Mouse (Mus musculus) MEL (cell line): ENCODE measurements around the gene Bcas3. TPM values are rescaled to one million over a fixed set of nuclear protein-coding genes. Genes with fewer than 3 reads are reported as not detected.

ENCODE experiments used
- DNase-seq: peaks from one replicate; pipeline ENCODE4 v3.0.0; 2011; ENCODE audit warnings: low read depth, low spot score
- H3K27ac ChIP-seq: 2 replicates; pipeline ENCODE4 v1.5.1; 2012; ENCODE audit warnings: low read depth, mild to moderate bottlenecking, control low read depth, low read length, moderate library complexity; ENCODE audit not compliant: control insufficient read depth
- H3K27me3 ChIP-seq, 2 experiments: fragments of 150-350 bp in 1 of 2; sonication (generic) in 1 of 2; 2 replicates each; pipeline ENCODE4 v1.6.1; 2012; ENCODE audit warnings: low read length in 2 of 2, mild to moderate bottlenecking in 2 of 2, improper control_type of control experiment in 1 of 2, moderate library complexity in 1 of 2; ENCODE audit not compliant: insufficient read depth in 2 of 2, control insufficient read depth in 1 of 2
- H3K36me3 ChIP-seq, 2 experiments: 2 replicates each; pipeline ENCODE4 v1.6.1; 2012 to 2014; ENCODE audit warnings: low read length in 2 of 2, improper control_type of control experiment in 1 of 2, inconsistent platforms in 1 of 2, mild to moderate bottlenecking in 1 of 2; ENCODE audit not compliant: insufficient read depth in 2 of 2, control insufficient read depth in 1 of 2
- H3K4me1 ChIP-seq, 2 experiments: fragments of 150-350 bp in 1 of 2; sonication (generic) in 1 of 2; 2 replicates each; pipeline ENCODE4 v1.6.1; 2012; ENCODE audit warnings: low read length in 2 of 2, improper control_type of control experiment in 1 of 2, mild to moderate bottlenecking in 1 of 2; ENCODE audit not compliant: insufficient read depth in 2 of 2, control insufficient read depth in 1 of 2
- H3K4me3 ChIP-seq, 2 experiments: fragments of 150-350 bp in 1 of 2; sonication (generic) in 1 of 2; 2 replicates each; pipeline ENCODE4 v1.5.1; 2012; ENCODE audit warnings: low read depth in 2 of 2, low read length in 2 of 2, mild to moderate bottlenecking in 2 of 2, moderate library complexity in 2 of 2, control low read depth in 1 of 2, improper control_type of control experiment in 1 of 2; ENCODE audit not compliant: control insufficient read depth in 1 of 2, insufficient read depth in 1 of 2
- H3K79me2 ChIP-seq: 2 replicates; pipeline ENCODE4 v1.6.1; 2012; ENCODE audit warnings: mild to moderate bottlenecking, low read length, moderate library complexity; ENCODE audit not compliant: control insufficient read depth, poor library complexity, insufficient read depth
- H3K9ac ChIP-seq: 2 replicates; pipeline ENCODE4 v1.6.1; 2012; ENCODE audit warnings: low read depth, mild to moderate bottlenecking, control low read depth, low read length, moderate library complexity; ENCODE audit not compliant: control insufficient read depth, poor library complexity, severe bottlenecking
- H3K9me3 ChIP-seq: fragments of 150-350 bp; sonication (generic); replicated peaks from 2 replicates; pipeline ENCODE4 v1.6.1; 2012; ENCODE audit warnings: mild to moderate bottlenecking, low read length, improper control_type of control experiment, moderate library complexity; ENCODE audit not compliant: insufficient read depth
- CHD1 ChIP-seq: IDR thresholded peaks from 2 replicates; pipeline ENCODE4 v1.6.1; 2012; ENCODE audit warnings: low read depth, mild to moderate bottlenecking, inconsistent platforms, low read length, improper control_type of control experiment
- CTCF ChIP-seq, 3 experiments: IDR thresholded peaks in 2 of 3; conservative IDR thresholded peaks in 1 of 3; 2 replicates each; pipeline ENCODE4 v1.5.1; 2011 to 2012; ENCODE audit warnings: low read length in 3 of 3, low read depth in 2 of 3, mild to moderate bottlenecking in 2 of 3, improper control_type of control experiment in 1 of 3, inconsistent platforms in 1 of 3, mixed read lengths in 1 of 3, moderate library complexity in 1 of 3; ENCODE audit not compliant: control insufficient read depth in 1 of 3, insufficient read depth in 1 of 3, poor library complexity in 1 of 3, severe bottlenecking in 1 of 3
- ELF1 ChIP-seq: IDR thresholded peaks from 2 replicates; pipeline ENCODE4 v1.6.1; 2014; ENCODE audit warnings: low read depth, mild to moderate bottlenecking, inconsistent platforms, low read length, improper control_type of control experiment, moderate library complexity
- EP300 ChIP-seq, 2 experiments: IDR thresholded peaks; 2 replicates each; pipeline ENCODE4 v1.6.1; 2011; ENCODE audit warnings: improper control_type of control experiment in 2 of 2, low read length in 2 of 2, low read depth in 1 of 2, mild to moderate bottlenecking in 1 of 2
- ETS1 ChIP-seq: IDR thresholded peaks from 2 replicates; pipeline ENCODE4 v1.6.1; 2012; ENCODE audit warnings: low read depth, mild to moderate bottlenecking, inconsistent platforms, low read length, improper control_type of control experiment, moderate library complexity
- JUND ChIP-seq: IDR thresholded peaks from 2 replicates; pipeline ENCODE4 v1.6.1; 2011; ENCODE audit warnings: low read depth, mild to moderate bottlenecking, improper control_type of control experiment, low read length
- KAT2A ChIP-seq: conservative IDR thresholded peaks from 2 replicates; pipeline ENCODE4 v1.6.1; 2012; ENCODE audit warnings: low read depth, low read length, improper control_type of control experiment, inconsistent platforms
- MAZ ChIP-seq: IDR thresholded peaks from 2 replicates; pipeline ENCODE4 v1.6.1; 2012; ENCODE audit warnings: low read depth, mild to moderate bottlenecking, inconsistent platforms, low read length, improper control_type of control experiment
- MYC ChIP-seq: IDR thresholded peaks from 2 replicates; pipeline ENCODE4 v1.6.1; 2011; ENCODE audit warnings: low read depth, mild to moderate bottlenecking, low read length, improper control_type of control experiment, moderate library complexity
- NELFE ChIP-seq: IDR thresholded peaks from 2 replicates; pipeline ENCODE4 v1.6.1; 2011; ENCODE audit warnings: low read depth, low read length, improper control_type of control experiment
- NRF1 ChIP-seq: IDR thresholded peaks from 2 replicates; pipeline ENCODE4 v1.6.1; 2014; ENCODE audit warnings: low read depth, mild to moderate bottlenecking, inconsistent platforms, low read length, improper control_type of control experiment, moderate library complexity; ENCODE audit not compliant: poor library complexity, insufficient read depth, severe bottlenecking
- POLR2AphosphoS2 ChIP-seq: IDR thresholded peaks from 2 replicates; pipeline ENCODE4 v1.6.1; 2011; ENCODE audit warnings: low read length, improper control_type of control experiment
- SMC3 ChIP-seq: IDR thresholded peaks from 2 replicates; pipeline ENCODE4 v1.6.1; 2011; ENCODE audit warnings: low read depth, low read length, improper control_type of control experiment
- TCF12 ChIP-seq: IDR thresholded peaks from 2 replicates; pipeline ENCODE4 v1.6.1; 2014; ENCODE audit warnings: low read depth, mild to moderate bottlenecking, inconsistent platforms, low read length, improper control_type of control experiment, moderate library complexity
- ZNF384 ChIP-seq: IDR thresholded peaks from 2 replicates; pipeline ENCODE4 v1.6.1; 2012; ENCODE audit warnings: low read depth, mild to moderate bottlenecking, inconsistent platforms, low read length, improper control_type of control experiment
- polyA plus RNA-seq, 2 experiments: library from polyadenylated mRNA; stranded (reverse) in 1 of 2; unstranded in 1 of 2; fragments of >175 nt in 1 of 2; fragments of >200 nt in 1 of 2; gene quantifications; 2 replicates each; pipeline versions ENCODE4 v1.2.1 to v1.2.4; 2012; ENCODE audit warnings: low replicate concordance in 2 of 2, low read depth in 1 of 2; ENCODE audit not compliant: insufficient read length in 2 of 2, insufficient read depth in 1 of 2, missing spikeins in 1 of 2
- total RNA-seq: library from RNA; depleted of rRNA; stranded (reverse); fragments of 300-350 nt; gene quantifications from 2 replicates; pipeline ENCODE4 v1.2.3, GENCODE M21; 2012

The Bcas3 gene
- total and polyA plus RNA-seq, 3 experiments: 8.6 to 14.7 TPM; not detected in 1

DNA sequence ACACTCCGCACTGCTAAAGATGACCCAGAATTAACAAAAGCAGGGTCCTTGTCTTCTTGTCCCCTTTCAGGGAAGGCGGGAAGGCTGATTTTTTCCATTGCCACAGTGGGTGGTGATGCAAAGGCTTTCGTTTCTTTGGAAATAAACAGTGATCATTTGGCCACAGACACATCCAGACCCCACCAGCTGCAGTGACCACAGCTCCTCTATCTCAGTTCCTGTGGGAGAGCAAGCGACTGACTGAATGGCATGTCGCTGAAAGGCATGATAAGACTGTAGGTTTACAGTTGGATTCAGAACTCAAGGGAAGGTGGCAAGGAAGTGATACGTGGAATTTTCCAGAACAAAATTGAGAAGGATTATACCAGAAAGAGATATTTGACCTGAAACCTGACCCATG, 371.2 kb downstream of the Bcas3 start:
- no peak for DNase-seq
- H3K9ac ChIP-seq: no peak overlapping the region
- H3K9me3 ChIP-seq: no peaks in the 10 kb centered on the region
- no peak overlapping the region for H3K4me3 ChIP-seq
- no peak overlapping the region for H3K27ac ChIP-seq
- no peaks in the 10 kb centered on the region for H3K27me3 ChIP-seq
- H3K4me1 ChIP-seq: peaks cover 0 to 6% of the 10 kb centered on the region in 2 experiments; a peak in 1 of 4 replicates
- H3K79me2 ChIP-seq: no peaks in the 10 kb centered on the region
- no peak for TF ChIP-seq CHD1
- TF ChIP-seq TCF12: no peak
- H3K36me3 ChIP-seq: no peaks in the 10 kb centered on the region; a peak in 1 of 4 replicates

DNA sequence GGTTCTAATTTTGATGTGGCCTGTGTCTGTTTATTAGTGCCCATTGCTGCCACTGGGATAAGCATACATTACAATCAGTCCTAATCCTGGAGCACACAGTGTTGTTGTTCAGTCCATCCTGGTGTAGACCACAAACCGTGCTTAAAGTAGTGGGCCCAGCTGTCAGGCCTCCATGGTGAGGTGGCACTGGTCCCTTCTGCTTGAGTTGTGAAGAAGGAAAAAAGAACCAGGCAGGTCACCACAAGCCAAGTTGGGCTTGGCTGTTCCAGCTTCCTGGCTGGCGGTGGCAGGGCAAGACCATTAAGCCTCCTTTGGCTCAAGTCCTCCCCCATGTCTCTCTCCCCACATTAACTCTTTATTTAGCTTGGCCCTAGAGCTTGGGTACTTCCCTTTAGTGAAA, 376.8 kb downstream of the Bcas3 start:
- Histone ChIP-seq H3K9ac (no peak overlapping the region), H3K79me2 (no peaks in the 10 kb centered on the region), H3K36me3 (no peaks in the 10 kb centered on the region), H3K27ac (no peak overlapping the region), H3K4me1 (no peaks in the 10 kb centered on the region), H3K4me3 (no peak overlapping the region), H3K9me3 (no peaks in the 10 kb centered on the region), H3K27me3 (no peaks in the 10 kb centered on the region)
- no peak for TF ChIP-seq MAZ
- DNase-seq: no peak

DNA sequence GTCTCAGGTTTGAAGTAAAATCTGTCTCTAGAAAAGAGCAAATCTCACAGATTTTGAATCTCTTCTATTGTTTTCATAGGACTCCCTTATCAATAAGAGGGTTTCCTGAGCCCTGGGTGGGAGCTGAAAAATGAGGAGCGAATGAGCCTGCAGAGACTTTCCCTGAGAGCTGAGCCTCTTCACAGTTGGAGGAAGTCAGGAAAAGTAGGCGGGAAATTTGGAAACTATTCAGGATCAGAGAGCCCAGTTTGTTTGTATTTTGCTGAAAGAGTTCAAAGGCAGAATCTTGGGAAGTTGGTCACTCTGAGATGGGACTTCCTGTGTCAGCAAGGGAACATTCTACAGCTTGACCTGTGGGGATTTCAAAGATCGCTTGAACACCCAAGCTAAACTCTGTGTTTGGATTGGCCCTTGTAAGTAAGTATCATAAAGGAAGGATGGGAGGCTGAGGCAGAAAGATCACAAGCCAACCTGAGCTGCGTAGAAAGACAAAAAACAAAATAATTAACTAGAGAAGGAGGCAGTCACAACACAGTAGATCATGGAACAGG, 379.6 kb downstream of the Bcas3 start:
- DNase-seq: no peak
- Histone ChIP-seq H3K9me3 (no peaks in the 10 kb centered on the region), H3K4me3 (no peak overlapping the region), H3K36me3 (no peaks in the 10 kb centered on the region), H3K79me2 (no peaks in the 10 kb centered on the region), H3K27ac (no peak overlapping the region), H3K9ac (no peak overlapping the region), H3K4me1 (no peaks in the 10 kb centered on the region), H3K27me3 (no peaks in the 10 kb centered on the region)
- TF ChIP-seq SMC3: no peak
- no peak for TF ChIP-seq CTCF (IDR thresholded peaks at IDR 0.05 in 2 of 3, conservative IDR thresholded peaks at IDR 0.05 in 1 of 3; ENCODE audit: control insufficient read depth in 1 of 3, insufficient read depth in 1 of 3, low read depth in 2 of 3, low read length in 3 of 3, poor library complexity in 1 of 3, severe bottlenecking in 1 of 3)
- TF ChIP-seq NRF1: no peak
- TF ChIP-seq KAT2A: no peak
- no peak for TF ChIP-seq ZNF384
- no peak for TF ChIP-seq TCF12
- no peak for TF ChIP-seq EP300 (IDR thresholded peaks at IDR 0.05; ENCODE audit: low read depth in 1 of 2, low read length in 2 of 2)
- TF ChIP-seq POLR2AphosphoS2: no peak
- TF ChIP-seq MAZ: no peak
- TF ChIP-seq MYC: no peak
- TF ChIP-seq NELFE: no peak
- no peak for TF ChIP-seq JUND
- no peak for TF ChIP-seq ELF1
- TF ChIP-seq ETS1: no peak
